Mouse (Mus musculus) T-helper 2 cell (primary cell): Measurements from ENCODE around the gene Gm42906.

Experiments
- in situ Hi-C: fragments of 300-600 bp; cut with MboI, MseI; formaldehyde crosslinking; loops from one replicate; pipeline ENCODE4 v1.15.1; 2025; ENCODE audit warnings: high pct_unique_total_duplicates

Gm42906 gene

GRCm38 (mm10) chr5:151154030-151154429, 273.9 kb downstream of the Gm42906 start:
- in situ Hi-C loops: loop anchor here (5.0 kb wide), 1 partner anchor 192 kb away; no protein-coding TSS in a partner anchor

GRCm38 (mm10) chr5:151151549-151151948, 276.4 kb downstream of the Gm42906 start:
- in situ Hi-C loops: loop anchor here (5.0 kb wide), 1 partner anchor 189 kb away; no protein-coding TSS in a partner anchor

- in situ Hi-C loops: no loop called here
These were observed 278.5 kb downstream of the Gm42906 start for GRCm38 (mm10) chr5:151149509-151149908.

GRCm38 (mm10) chr5:151148079-151148478, 279.9 kb downstream of the Gm42906 start:
- in situ Hi-C loops: no loop called here

- in situ Hi-C loops: no loop called here
These were observed 282.2 kb downstream of the Gm42906 start for GRCm38 (mm10) chr5:151145807-151146206.

GRCm38 (mm10) chr5:151143955-151144354, 284.0 kb downstream of the Gm42906 start:
- in situ Hi-C loops: no loop called here

GRCm38 (mm10) chr5:151142671-151143601, 285.0 kb downstream of the Gm42906 start:
- in situ Hi-C loops: no loop called here

GRCm38 (mm10) chr5:151142241-151142640, 285.7 kb downstream of the Gm42906 start:
- in situ Hi-C loops: no loop called here

- in situ Hi-C loops: no loop called here
These were observed 290.1 kb downstream of the Gm42906 start for GRCm38 (mm10) chr5:151137901-151138300.

GRCm38 (mm10) chr5:151137311-151137710, 290.7 kb downstream of the Gm42906 start:
- in situ Hi-C loops: no loop called here

GRCm38 (mm10) chr5:151135965-151136364, 292.0 kb downstream of the Gm42906 start:
- in situ Hi-C loops: no loop called here

- in situ Hi-C loops: no loop called here
These were observed 292.7 kb downstream of the Gm42906 start for GRCm38 (mm10) chr5:151135078-151135826.

GRCm38 (mm10) chr5:151134202-151134601, 293.8 kb downstream of the Gm42906 start:
- in situ Hi-C loops: no loop called here

- in situ Hi-C loops: no loop called here
These were observed 294.2 kb downstream of the Gm42906 start for GRCm38 (mm10) chr5:151133744-151134143.

GRCm38 (mm10) chr5:151129762-151130161, 298.2 kb downstream of the Gm42906 start:
- in situ Hi-C loops: no loop called here

GRCm38 (mm10) chr5:151127298-151127717, 300.7 kb downstream of the Gm42906 start:
- in situ Hi-C loops: no loop called here

GRCm38 (mm10) chr5:151126608-151127005, 301.4 kb downstream of the Gm42906 start:
- in situ Hi-C loops: no loop called here

- in situ Hi-C loops: no loop called here
These were observed 301.9 kb downstream of the Gm42906 start for GRCm38 (mm10) chr5:151125985-151126607.

- in situ Hi-C loops: no loop called here
These were observed 310.1 kb downstream of the Gm42906 start for GRCm38 (mm10) chr5:151117846-151118245.

GRCm38 (mm10) chr5:151116192-151116887, 311.6 kb downstream of the Gm42906 start:
- in situ Hi-C loops: no loop called here

GRCm38 (mm10) chr5:151112743-151113142, 315.2 kb downstream of the Gm42906 start:
- in situ Hi-C loops: no loop called here
